Mouse (Mus musculus) cortical plate, adult 2 months (tissue): Measurements from ENCODE around the gene Hist1h2ao. TPM values are rescaled to one million over a fixed set of nuclear protein-coding genes. Genes with fewer than 3 reads are reported as not detected.
"Not testable (repeated sequence)": the region's sequence is repeated elsewhere in the genome, so short reads cannot be mapped to it uniquely, and the experiment has no call there.

Experiments
- H3K27ac ChIP-seq: fragments of 200-500 bp; 2 replicates; pipeline ENCODE4 v1.5.1; 2012; ENCODE audit warnings: low read length, control low read depth, inconsistent platforms; ENCODE audit not compliant: insufficient read depth
- H3K4me1 ChIP-seq: fragments of 200-500 bp; 2 replicates; pipeline ENCODE4 v1.6.1; 2011; ENCODE audit warnings: low read length; ENCODE audit not compliant: control insufficient read depth, insufficient read depth
- H3K4me3 ChIP-seq: fragments of 200-500 bp; 2 replicates; pipeline ENCODE4 v1.5.1; 2011; ENCODE audit warnings: mild to moderate bottlenecking, low read length, control low read depth; ENCODE audit not compliant: insufficient read depth
- CTCF ChIP-seq: fragments of 200-500 bp; IDR thresholded peaks from 2 replicates; pipeline ENCODE4 v1.5.1; 2011; ENCODE audit warnings: mild to moderate bottlenecking, control low read depth, low read length; ENCODE audit not compliant: insufficient read depth; ENCODE audit errors: extremely low read depth
- POLR2A ChIP-seq: fragments of 200-500 bp; IDR thresholded peaks from 2 replicates; pipeline ENCODE4 v1.6.1; 2011; ENCODE audit warnings: mild to moderate bottlenecking, low read length, control low read depth; ENCODE audit not compliant: insufficient read depth; ENCODE audit errors: extremely low read depth
- polyA plus RNA-seq: library from polyadenylated mRNA; depleted of rRNA; stranded (reverse); fragments of >200 nt; gene quantifications from 2 replicates; pipeline ENCODE4 v1.2.3, GENCODE M21; 2012

Hist1h2ao gene
- polyA plus RNA-seq, 1 experiment = not detected

- Histone ChIP-seq H3K4me1 (peaks cover 1% of the 10 kb centered on the region; the same call in 1 of the 2 replicates), H3K4me3 (no peak overlapping the region; the same call in 1 of the 2 replicates), H3K27ac (no peak overlapping the region)
- TF ChIP-seq CTCF (no peak), POLR2A (no peak)
Measured at GRCm38 (mm10) chr13:21786189-21786898, 23.9 kb upstream of the Hist1h2ao start.

DNA sequence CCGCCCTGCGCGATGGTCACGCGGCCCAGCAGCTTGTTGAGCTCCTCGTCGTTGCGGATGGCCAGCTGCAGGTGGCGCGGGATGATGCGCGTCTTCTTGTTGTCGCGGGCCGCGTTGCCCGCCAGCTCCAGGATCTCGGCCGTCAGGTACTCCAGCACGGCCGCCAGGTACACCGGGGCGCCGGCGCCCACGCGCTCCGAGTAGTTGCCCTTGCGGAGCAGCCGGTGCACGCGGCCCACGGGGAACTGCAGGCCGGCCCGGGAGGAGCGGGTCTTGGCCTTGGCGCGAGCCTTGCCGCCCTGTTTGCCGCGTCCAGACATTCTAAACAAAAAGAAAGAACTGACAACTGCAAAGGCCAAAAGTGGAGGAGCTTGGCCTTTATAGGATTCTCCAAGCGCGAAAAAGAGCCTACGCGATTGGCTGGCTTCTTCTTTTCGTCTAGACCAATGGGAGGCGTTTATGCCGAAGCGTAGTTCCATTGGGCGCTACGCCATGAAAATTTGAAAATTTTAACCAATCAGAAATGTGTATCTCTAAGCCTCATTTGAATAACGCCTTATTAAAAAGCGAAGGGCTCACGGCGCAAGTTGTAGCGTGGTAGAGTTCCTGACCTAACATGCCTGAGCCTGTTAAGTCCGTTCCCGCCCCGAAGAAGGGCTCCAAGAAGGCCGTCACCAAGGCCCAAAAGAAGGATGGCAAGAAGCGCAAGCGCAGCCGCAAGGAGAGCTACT, 23.2 kb upstream of the Hist1h2ao start, which contains the start of the genes Hist1h2an and Hist1h2bp:
Gene Hist1h2an, minus strand, starts transcription at position 320 of the 731 bp plus-strand sequence.
Gene Hist1h2bp, plus strand, starts transcription at position 563 of the 731 bp plus-strand sequence.
- not testable (repeated sequence) for H3K27ac ChIP-seq, H3K4me1 ChIP-seq
- peak; percentile 53; the same call in 1 of the 2 replicates for TF ChIP-seq POLR2A
- H3K4me3 ChIP-seq = peak within 1 kb of the TSS; percentile 25

- no peak overlapping the region for H3K27ac ChIP-seq
- peaks cover 1% of the 10 kb centered on the region; the same call in 1 of the 2 replicates for H3K4me1 ChIP-seq
- TF ChIP-seq CTCF (no peak), POLR2A (no peak)
- peak overlapping the region; percentile 25; the same call in 1 of the 2 replicates for H3K4me3 ChIP-seq
Measured at GRCm38 (mm10) chr13:21787760-21788593, 22.3 kb upstream of the Hist1h2ao start.

- TF ChIP-seq POLR2A (no peak), CTCF (no peak)
- Histone ChIP-seq H3K4me1 (0 out of 2 replicates have a peak, but pooled peaks cover 1% of the 10 kb centered on the region), H3K27ac (no peak overlapping the region)
Measured at GRCm38 (mm10) chr13:21789925-21790324, 20.3 kb upstream of the Hist1h2ao start.

DNA sequence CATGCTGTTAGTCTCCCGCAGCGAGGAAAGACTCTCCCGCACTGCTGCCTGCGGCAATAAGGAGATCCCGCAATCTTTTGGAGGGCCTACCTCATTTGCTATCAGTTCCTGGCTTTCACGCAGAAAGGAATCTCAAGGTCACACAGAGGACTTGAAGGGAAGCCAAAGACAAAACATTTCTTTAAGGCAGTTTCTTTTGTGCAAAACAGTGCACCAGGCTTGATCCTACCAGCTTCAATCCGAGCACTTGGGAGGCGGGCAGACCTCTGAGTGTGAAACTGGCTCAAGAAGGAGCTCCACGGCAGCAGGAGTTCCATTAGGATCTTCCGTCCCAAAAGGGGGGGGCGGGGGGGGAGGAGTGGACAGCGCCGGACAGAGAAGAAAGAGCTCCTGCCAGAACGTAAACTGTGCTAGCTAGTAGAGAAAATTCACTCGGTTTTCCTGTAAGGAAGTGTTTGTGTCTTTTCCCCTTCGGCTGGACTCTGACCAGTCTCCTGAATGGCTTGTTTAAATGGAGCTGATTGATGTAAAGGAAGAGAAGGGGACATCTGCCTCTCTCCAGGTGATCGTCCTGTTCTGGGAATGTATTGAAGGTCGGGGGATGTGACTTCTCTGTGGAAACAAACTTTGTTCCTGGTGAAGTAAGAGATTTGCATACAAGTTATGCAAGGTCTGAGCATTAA, 19.5 kb upstream of the Hist1h2ao start:
- Histone ChIP-seq H3K4me1 (0 out of 2 replicates have a peak, but pooled peaks cover 1% of the 10 kb centered on the region), H3K4me3 (no peak overlapping the region), H3K27ac (no peak overlapping the region)
- TF ChIP-seq CTCF = no peak
- no peak for TF ChIP-seq POLR2A

More at GRCm38 (mm10) chr13:21789925-21790324, 20.3 kb upstream of the Hist1h2ao start:
- no peak overlapping the region for H3K4me3 ChIP-seq

GRCm38 (mm10) chr13:21795584-21795983, 14.7 kb upstream of the Hist1h2ao start:
- no peak for TF ChIP-seq POLR2A
- TF ChIP-seq CTCF = no peak
- Histone ChIP-seq H3K4me3 (no peak overlapping the region), H3K27ac (no peak overlapping the region), H3K4me1 (0 out of 2 replicates have a peak, but pooled peaks cover 1% of the 10 kb centered on the region)

GRCm38 (mm10) chr13:21797163-21797562, 13.1 kb upstream of the Hist1h2ao start:
- H3K27ac ChIP-seq, H3K4me1 ChIP-seq, H3K4me3 ChIP-seq: not testable (repeated sequence)

DNA sequence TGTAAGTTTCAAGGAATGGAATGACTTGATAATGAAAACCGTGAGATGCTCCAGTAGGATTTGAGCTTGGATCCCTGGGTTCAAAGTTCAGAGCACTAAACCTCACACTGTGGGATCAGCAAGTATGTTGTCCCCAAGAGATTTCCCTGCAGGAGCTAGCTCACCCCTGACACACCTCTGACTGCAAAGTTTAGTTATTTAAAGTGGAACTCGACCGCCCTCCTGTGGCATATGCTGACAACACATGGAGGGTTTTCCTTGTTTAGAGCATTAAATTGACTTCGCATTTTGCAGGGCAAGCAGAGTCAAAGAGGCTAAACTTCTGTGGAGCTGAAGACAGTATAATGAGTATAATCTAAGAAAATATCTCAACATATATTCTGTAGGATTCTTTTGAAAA, 7.2 kb upstream of the Hist1h2ao start:
- not testable (repeated sequence) for H3K4me3 ChIP-seq, H3K4me1 ChIP-seq, H3K27ac ChIP-seq

DNA sequence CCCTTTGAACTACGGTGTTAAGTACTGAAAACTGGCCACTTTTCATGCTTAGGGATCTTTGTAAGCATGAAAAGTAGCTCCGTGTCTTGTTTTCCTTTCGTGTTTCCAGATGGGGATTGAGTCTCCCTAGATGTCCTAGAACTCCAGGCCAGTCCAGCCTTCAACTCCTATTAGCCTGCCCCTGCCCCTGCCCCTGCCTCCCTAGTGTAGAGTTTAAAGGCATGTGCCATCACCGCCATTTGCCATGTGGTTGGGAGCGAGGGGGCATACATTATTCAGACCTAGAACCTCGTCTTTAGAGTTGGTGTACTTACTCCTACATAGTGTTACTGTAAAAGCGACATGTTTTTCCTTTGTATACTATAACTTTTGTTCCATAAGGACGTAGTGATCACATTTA, 809 bp downstream of the Hist1h2ao start:
- not testable (repeated sequence) for H3K27ac ChIP-seq, H3K4me3 ChIP-seq, H3K4me1 ChIP-seq

DNA sequence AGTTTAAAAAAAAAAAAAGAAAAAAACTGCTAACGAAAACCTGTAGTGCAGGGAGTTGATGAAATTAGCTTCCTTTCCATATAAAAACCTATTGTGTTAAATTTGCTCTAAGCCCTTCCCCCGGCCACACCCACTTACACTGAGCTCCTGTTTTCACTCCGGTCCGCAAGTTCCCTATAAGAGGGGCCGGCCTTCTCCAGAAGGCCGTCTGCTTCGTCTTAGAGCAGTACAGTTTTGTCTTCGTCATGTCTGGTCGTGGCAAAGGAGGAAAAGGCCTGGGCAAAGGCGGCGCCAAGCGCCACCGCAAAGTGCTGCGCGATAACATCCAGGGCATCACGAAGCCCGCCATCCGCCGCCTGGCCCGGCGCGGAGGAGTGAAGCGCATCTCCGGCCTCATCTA, 1.3 kb downstream of the Hist1h2ao start, which contains the start of gene Hist1h4m:
Gene Hist1h4m, plus strand, starts transcription at position 208 of the 400 bp plus-strand sequence.
- not testable (repeated sequence) for H3K4me1 ChIP-seq, H3K27ac ChIP-seq, H3K4me3 ChIP-seq

DNA sequence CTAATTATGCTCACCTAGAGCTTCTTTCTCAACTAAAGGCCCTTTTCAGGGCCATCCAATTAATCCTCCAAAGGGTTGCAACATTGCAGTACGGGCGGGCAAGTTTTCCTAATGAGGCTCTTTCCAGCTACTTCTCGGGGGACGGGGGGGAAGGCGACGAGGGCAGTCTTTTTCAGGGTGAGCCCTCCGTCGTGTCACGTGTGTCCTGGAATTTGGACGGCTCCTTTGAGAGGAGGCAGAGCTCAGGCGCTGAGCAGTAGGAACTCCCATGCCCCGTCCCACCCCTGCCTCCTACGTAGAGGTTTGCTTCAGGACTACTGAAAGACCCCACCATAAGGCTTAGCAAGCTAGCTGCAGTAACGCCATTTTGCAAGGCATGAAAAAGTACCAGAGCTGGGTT, 1.8 kb downstream of the Hist1h2ao start:
- H3K4me3 ChIP-seq, H3K27ac ChIP-seq: not testable (repeated sequence)

DNA sequence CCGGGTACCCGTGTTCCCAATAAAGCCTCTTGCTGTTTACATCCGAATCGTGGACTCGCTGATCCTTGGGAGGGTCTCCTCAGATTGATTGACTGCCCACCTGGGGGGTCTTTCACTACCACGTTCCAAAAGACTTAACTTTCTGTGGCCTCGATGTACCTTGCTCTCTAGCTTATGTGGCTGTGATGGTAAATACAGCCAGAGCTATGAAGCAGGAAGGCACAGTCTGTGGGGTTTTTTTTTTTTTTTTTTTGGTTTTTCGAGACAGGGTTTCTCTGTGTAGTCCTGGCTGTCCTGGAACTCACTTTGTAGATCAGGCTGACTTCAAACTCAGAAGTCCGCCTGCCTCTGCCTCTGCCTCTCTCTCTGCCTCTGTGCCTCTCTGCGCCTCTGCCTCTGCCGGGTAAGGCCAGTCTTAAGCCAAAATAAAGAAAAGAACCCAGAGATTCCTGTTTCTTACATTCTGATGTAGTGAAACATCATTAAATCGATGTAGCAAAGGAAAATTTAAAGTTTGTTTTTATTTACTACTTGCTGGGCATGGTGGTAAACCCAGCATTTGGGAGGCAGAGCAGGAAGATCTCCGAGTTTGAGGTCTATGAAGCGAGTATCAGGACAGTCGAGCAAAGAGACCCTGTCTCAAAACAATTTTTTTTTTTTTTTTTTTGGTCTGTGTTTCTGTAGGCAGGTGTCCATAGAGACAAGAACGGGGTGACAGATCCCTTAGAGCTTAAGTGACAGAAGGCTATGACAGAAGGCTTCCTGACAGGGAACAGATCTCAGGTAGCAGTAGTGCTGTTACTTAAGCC, 10.0 kb downstream of the Hist1h2ao start:
- H3K27ac ChIP-seq, H3K4me1 ChIP-seq, H3K4me3 ChIP-seq: not testable (repeated sequence)

More for the DNA sequence above, 1.8 kb downstream of the Hist1h2ao start:
- not testable (repeated sequence) for H3K4me1 ChIP-seq
